Mouse (Mus musculus) embryonic facial prominence, embryonic 11.5 days (tissue): ENCODE results near the gene Vamp2. TPM values are rescaled to one million over a fixed set of nuclear protein-coding genes. Genes with fewer than 3 reads are reported as not detected.

Experiments used
- ATAC-seq: fragments of 200-750 bp; cut with Nextera tagmentation; replicated peaks from 2 replicates; pipeline ENCODE4 v1.8.0; 2017; ENCODE audit warnings: low read depth; ENCODE audit not compliant: insufficient number of reproducible peaks, low FRiP score, low TSS enrichment
- DNase-seq: peaks from one replicate; pipeline ENCODE4 v3.0.0-alpha.2; 2015; ENCODE audit warnings: low spot score
- H3K27ac ChIP-seq: fragments of 300-500 bp; sonication (generic); replicated peaks from 2 replicates; pipeline ENCODE4 v1.5.1; 2014; ENCODE audit warnings: mild to moderate bottlenecking, low read depth, low read length, control low read depth
- H3K27me3 ChIP-seq: fragments of 300-500 bp; sonication (generic); 2 replicates; pipeline ENCODE4 v1.6.1; 2014; ENCODE audit warnings: mild to moderate bottlenecking, low read length, moderate library complexity, mixed read lengths; ENCODE audit not compliant: control insufficient read depth, insufficient read depth
- H3K36me3 ChIP-seq: fragments of 300-500 bp; sonication (generic); replicated peaks from 2 replicates; pipeline ENCODE4 v1.6.1; 2014; ENCODE audit warnings: low read depth, mild to moderate bottlenecking, low read length, moderate library complexity, mixed read lengths; ENCODE audit not compliant: control insufficient read depth, insufficient read depth
- H3K4me1 ChIP-seq: fragments of 300-500 bp; sonication (generic); 2 replicates; pipeline ENCODE4 v1.6.1; 2014; ENCODE audit warnings: low read length, mixed read lengths; ENCODE audit not compliant: control insufficient read depth, insufficient read depth
- H3K4me2 ChIP-seq: fragments of 300-500 bp; sonication (generic); 2 replicates; pipeline ENCODE4 v1.6.1; 2014; ENCODE audit warnings: low read depth, mild to moderate bottlenecking, control low read depth, low read length, moderate library complexity
- H3K4me3 ChIP-seq: fragments of 300-500 bp; sonication (generic); 2 replicates; pipeline ENCODE4 v1.5.1; 2014; ENCODE audit warnings: low read depth, low read length, control low read depth
- H3K9ac ChIP-seq: fragments of 300-500 bp; sonication (generic); replicated peaks from 2 replicates; pipeline ENCODE4 v1.6.1; 2014; ENCODE audit warnings: mild to moderate bottlenecking, control low read depth, low read length
- H3K9me3 ChIP-seq: fragments of 300-500 bp; sonication (generic); replicated peaks from 2 replicates; pipeline ENCODE4 v1.6.1; 2016; ENCODE audit warnings: mild to moderate bottlenecking, low read length, inconsistent platforms, mixed read lengths; ENCODE audit not compliant: control insufficient read depth
- WGBS: fragments of 180-500 bp; shearing (Covaris S2); extraction: QIAGEN DNeasy Blood & Tissue Kit; methylation state at CpG from one replicate; pipeline ENCODE4 v1.1.7; 2014; 5-methylcytosine and 5-hydroxymethylcytosine counted together
- polyA plus RNA-seq: library from polyadenylated mRNA; unstranded; fragments of >200 nt; fragmentation: Nextera tagmentation; extraction: Ambion mirVana; gene quantifications from 2 replicates; pipeline ENCODE4 v1.2.1, GENCODE M21; 2014

The Vamp2 gene
- polyA plus RNA-seq, 1 experiment from 2014 or later = 48.8 TPM

DNA sequence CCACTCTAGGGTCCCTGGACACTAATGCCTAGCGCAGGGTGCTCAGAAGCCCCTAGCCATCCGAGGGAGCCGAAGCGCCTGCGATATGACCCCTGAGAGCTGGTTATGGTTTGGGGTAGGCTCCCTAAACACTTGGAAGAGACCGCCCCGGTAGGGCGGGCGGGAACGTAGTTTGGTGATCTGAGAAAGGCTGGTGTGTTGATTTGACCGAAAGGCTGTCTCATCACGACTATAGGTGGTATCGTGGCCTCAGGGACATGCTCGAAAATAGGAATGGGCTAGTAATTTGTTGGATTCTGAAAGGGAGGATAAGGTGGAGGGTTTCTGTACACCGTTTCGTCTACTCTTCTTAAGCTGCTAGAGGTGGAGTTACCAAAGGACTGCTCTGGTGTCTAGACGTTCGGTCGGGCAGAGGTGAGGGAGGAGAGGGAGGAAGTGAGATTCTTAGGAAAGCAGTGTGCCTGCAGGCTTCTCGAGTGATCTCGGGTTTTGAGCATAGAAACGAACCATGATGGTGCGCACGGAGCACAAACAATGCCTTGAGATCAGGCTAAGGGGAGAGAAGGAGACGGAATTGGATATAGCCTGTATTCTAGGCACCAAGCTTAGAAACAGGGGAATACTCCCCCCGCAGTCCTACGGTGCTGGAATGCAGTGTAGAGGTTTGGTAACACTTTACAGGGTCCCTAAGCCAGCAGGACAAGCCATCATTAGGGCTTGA is 7.4 kb downstream of the Vamp2 start:
- H3K27ac ChIP-seq = no peak overlapping the region
- H3K4me3 ChIP-seq = peak overlapping the region; percentile 50
- H3K4me2 ChIP-seq = peak overlapping the region; percentile 91
- H3K4me1 ChIP-seq = peaks cover 19% of the 10 kb centered on the region
- no peaks in the 10 kb centered on the region for H3K27me3 ChIP-seq
- DNase-seq = no peak
- no peak for ATAC-seq
- H3K9ac ChIP-seq = peak overlapping the region; percentile 62
- WGBS = 2% methylated on average over 27 of the region's 27 CpGs
- no peaks in the 10 kb centered on the region for H3K9me3 ChIP-seq
- H3K36me3 ChIP-seq = no peaks in the 10 kb centered on the region

DNA sequence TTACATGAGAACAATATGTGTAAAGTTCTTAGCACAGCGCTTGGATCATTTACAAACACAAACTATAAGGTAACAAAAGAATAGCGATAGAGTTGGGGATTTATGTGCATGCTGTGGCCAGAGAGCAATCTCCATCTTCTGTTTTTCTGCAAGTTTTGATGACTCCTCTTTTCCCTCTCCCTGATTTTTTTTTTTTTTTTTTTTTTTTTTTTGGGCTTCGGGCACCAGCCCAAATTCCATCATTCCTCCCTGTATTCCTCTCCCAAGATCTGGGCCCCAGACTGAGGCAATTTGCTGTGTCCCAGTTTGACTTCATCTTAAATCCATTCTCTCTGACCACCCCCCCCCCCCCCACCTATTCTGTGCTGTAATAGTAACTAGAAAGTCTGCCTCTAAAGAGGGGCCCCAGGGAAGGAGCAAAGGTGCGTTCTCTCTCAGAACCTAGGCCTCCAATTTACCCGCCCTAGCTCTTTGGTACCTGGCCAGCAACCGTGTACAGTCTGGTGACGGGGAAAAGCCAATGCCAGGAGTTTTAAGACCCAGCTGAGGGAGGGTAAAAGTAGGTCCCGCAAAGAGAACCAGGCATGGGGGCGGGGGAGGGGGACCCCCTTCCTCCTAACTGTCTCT is 8.2 kb downstream of the Vamp2 start:
- H3K9ac ChIP-seq = peak overlapping the region; percentile 62
- ATAC-seq = no peak
- 16% methylated on average over 9 of the region's 9 CpGs for WGBS

DNA sequence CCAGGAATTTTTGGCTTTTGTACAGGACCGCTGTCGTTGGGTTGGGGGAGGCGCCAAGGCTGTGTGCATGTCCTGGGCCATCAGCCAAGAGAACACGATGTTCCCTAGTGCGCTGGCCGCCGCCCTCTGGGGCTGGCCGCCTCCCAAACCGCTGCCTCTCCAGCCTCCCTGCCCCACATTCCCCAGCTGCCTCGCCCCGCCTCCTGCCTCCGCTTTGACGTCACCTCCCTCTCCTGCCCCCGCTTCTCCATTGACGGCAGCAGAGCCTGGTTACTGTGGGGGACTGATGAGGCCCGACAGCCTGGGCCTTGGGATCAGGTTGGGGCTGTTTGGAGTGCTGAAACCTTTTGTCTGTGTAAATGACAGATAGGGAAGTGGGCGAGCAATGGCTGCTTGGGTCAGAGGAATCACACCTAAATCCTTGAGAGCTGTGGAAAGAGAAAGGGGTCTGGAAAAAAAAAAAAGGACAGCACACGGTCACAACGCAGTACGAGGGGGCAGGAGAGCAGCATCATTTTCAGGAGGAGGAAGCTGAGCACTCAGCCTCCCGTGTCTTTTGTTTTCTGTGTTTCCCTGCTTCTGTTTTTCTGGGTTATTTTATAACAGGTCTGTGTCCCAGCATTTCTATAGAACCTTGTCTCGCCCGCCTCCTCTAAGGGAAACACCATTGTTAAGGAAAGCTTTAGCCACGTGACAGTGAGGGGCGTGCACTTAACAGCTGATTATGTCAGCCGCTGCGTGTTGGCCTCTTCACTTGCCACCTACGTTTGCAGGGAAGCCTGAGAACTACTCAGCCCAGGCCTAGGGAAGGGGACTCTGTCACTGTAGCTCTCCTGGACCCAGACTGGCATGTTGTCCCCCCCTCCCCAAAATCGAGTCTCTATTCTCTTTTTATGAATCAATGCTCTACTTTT is 9.0 kb downstream of the Vamp2 start:
- WGBS = 2% methylated on average over 29 of the region's 29 CpGs
- peak; percentile 83 for DNase-seq

More for the DNA sequence above, 8.2 kb downstream of the Vamp2 start:
- peak overlapping the region; percentile 91 for H3K4me2 ChIP-seq
- H3K36me3 ChIP-seq = no peaks in the 10 kb centered on the region
- peaks cover 19% of the 10 kb centered on the region for H3K4me1 ChIP-seq
- H3K27me3 ChIP-seq = no peaks in the 10 kb centered on the region
- H3K27ac ChIP-seq = no peak overlapping the region
- no peak for DNase-seq
- H3K9me3 ChIP-seq = no peaks in the 10 kb centered on the region
- peak overlapping the region; percentile 50 for H3K4me3 ChIP-seq

GRCm38 (mm10) chr11:69098039-69098761 is 9.9 kb downstream of the Vamp2 start:
- H3K27ac ChIP-seq = 0 out of 2 replicates have a peak overlapping the region, but pooled peaks have one; percentile 8
- WGBS = 19% methylated on average over 8 of the region's 8 CpGs

More for the DNA sequence above, 9.0 kb downstream of the Vamp2 start:
- Histone ChIP-seq H3K36me3 (no peaks in the 10 kb centered on the region), H3K4me1 (peaks cover 19% of the 10 kb centered on the region), H3K4me2 (peak overlapping the region; percentile 91), H3K9ac (peak overlapping the region; percentile 4), H3K9me3 (no peaks in the 10 kb centered on the region), H3K27ac (no peak overlapping the region; the same call in 1 of the 2 replicates), H3K27me3 (no peaks in the 10 kb centered on the region), H3K4me3 (peak overlapping the region; percentile 27)
- ATAC-seq = no peak

DNA sequence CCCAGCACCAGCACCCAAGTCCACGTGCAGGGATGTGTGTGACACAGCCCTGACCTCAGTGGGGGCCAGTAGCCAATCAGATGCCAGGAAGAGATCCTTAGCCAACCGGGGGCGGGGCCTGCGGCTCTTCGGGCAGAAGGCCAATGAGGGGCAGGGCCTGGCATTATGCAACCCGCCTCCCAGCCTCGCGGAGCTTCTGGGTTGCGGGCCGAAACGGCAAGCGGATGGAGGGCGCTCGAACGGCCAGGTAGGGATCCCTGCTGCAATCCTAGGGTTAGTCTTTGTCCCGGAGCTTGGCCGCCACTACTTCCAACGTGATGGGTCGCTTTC is 10.4 kb downstream of the Vamp2 start:
- H3K9ac ChIP-seq = peak overlapping the region; percentile 39
- peak overlapping the region; percentile 47 for H3K4me3 ChIP-seq
- H3K36me3 ChIP-seq = peaks cover 3% of the 10 kb centered on the region
- H3K27me3 ChIP-seq = no peaks in the 10 kb centered on the region
- DNase-seq (peak; percentile 95), ATAC-seq (peak; percentile 15; the same call in 1 of the 2 replicates)
- peaks cover 19% of the 10 kb centered on the region for H3K4me1 ChIP-seq
- H3K27ac ChIP-seq = no peak overlapping the region
- peak overlapping the region; percentile 73 for H3K4me2 ChIP-seq
- WGBS = 0% methylated on average over 19 of the region's 19 CpGs
- H3K9me3 ChIP-seq = no peaks in the 10 kb centered on the region

More at GRCm38 (mm10) chr11:69098039-69098761, 9.9 kb downstream of the Vamp2 start:
- H3K4me2 ChIP-seq = peak overlapping the region; percentile 73
- H3K27me3 ChIP-seq = no peaks in the 10 kb centered on the region
- H3K36me3 ChIP-seq = peaks cover 3% of the 10 kb centered on the region
- no peak overlapping the region for H3K9ac ChIP-seq
- peaks cover 19% of the 10 kb centered on the region for H3K4me1 ChIP-seq
- H3K4me3 ChIP-seq = peak overlapping the region; percentile 47
- no peak for ATAC-seq
- no peak for DNase-seq
- no peaks in the 10 kb centered on the region for H3K9me3 ChIP-seq

GRCm38 (mm10) chr11:69099177-69099914 is 11.1 kb downstream of the Vamp2 start:
- WGBS = under 1% methylated on average over 22 of the region's 22 CpGs
- peak overlapping the region; percentile 47 for H3K4me3 ChIP-seq
- ATAC-seq (no peak), DNase-seq (peak; percentile 30)
- H3K4me2 ChIP-seq = peak overlapping the region; percentile 73
- H3K36me3 ChIP-seq = peaks cover 3% of the 10 kb centered on the region
- peak overlapping the region; percentile 39 for H3K9ac ChIP-seq
- H3K4me1 ChIP-seq = peaks cover 19% of the 10 kb centered on the region
- H3K9me3 ChIP-seq = no peaks in the 10 kb centered on the region
- H3K27me3 ChIP-seq = no peaks in the 10 kb centered on the region
- peak overlapping the region; percentile 5; the same call in 1 of the 2 replicates for H3K27ac ChIP-seq

DNA sequence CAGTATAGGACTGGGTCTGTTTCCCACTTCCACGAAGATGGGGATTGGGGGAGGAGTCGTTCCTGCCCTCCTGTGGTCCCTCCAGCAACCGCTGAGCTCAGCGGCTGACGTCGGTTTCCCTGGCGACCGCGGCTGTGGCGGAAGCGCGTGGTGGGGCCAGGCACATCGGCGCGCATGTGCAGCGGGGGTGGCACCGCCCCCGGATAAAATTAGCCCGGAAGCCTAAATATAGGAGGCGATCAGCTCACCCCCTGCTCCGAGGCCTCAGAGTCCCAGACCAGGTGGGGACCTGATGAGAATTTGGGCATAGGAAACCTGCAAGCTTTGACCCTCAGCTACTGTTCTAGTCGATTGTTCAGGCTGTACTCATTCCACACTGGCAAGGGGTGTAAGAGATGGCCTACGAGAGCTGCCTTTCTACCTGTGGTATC is 11.6 kb downstream of the Vamp2 start:
- H3K4me3 ChIP-seq = peak overlapping the region; percentile 47
- WGBS = under 1% methylated on average over 23 of the region's 23 CpGs
- peak overlapping the region; percentile 39 for H3K9ac ChIP-seq
- DNase-seq (peak; percentile 89), ATAC-seq (0 out of 2 replicates have a peak, but pooled peaks have one; percentile 20)
- H3K27ac ChIP-seq = peak overlapping the region; percentile 5; the same call in 1 of the 2 replicates
- H3K4me1 ChIP-seq = peaks cover 19% of the 10 kb centered on the region
- H3K27me3 ChIP-seq = no peaks in the 10 kb centered on the region
- H3K9me3 ChIP-seq = no peaks in the 10 kb centered on the region
- peak overlapping the region; percentile 73 for H3K4me2 ChIP-seq
- peaks cover 7% of the 10 kb centered on the region for H3K36me3 ChIP-seq
